Mouse (Mus musculus): ENCODE measurements around the gene Cdh13. TPM values are rescaled to one million over a fixed set of nuclear protein-coding genes. Genes with fewer than 3 reads are reported as not detected.

Gene Cdh13
- polyA plus RNA-seq, 1 experiment = 56.6 TPM

GRCm38 (mm10) chr8:118711631-118712030 is 428.1 kb downstream of the Cdh13 start:
- Histone ChIP-seq H3K36me3 (ENCODE audit: control insufficient read depth, insufficient read depth) (no peaks in the 10 kb centered on the region), H3ac (ENCODE audit: control insufficient read depth, insufficient read length) (no peak overlapping the region), H3K27me3 (ENCODE audit: control insufficient read depth, insufficient read depth, insufficient read length) (no peaks in the 10 kb centered on the region), H3K4me2 (ENCODE audit: low read depth) (no peak overlapping the region), H3K4me3 (no peak overlapping the region), H3K79me2 (ENCODE audit: control insufficient read depth, insufficient read depth) (no peaks in the 10 kb centered on the region)
- TF ChIP-seq POLR2AphosphoS2 (IDR thresholded peaks at IDR 0.05; ENCODE audit: insufficient read length, low read depth) = no peak

- H3K27me3 ChIP-seq (ENCODE audit: control insufficient read depth, insufficient read depth, insufficient read length) = no peaks in the 10 kb centered on the region
- no peak overlapping the region for H3K4me3 ChIP-seq
- no peaks in the 10 kb centered on the region for H3K79me2 ChIP-seq (ENCODE audit: control insufficient read depth, insufficient read depth)
- no peaks in the 10 kb centered on the region for H3K36me3 ChIP-seq (ENCODE audit: control insufficient read depth, insufficient read depth)
- no peak overlapping the region for H3K4me2 ChIP-seq (ENCODE audit: low read depth)
- no peak for TF ChIP-seq MYOG (IDR thresholded peaks at IDR 0.05; ENCODE audit: control insufficient read depth in 1 of 3, insufficient read depth in 1 of 3, insufficient read length in 2 of 3, low read depth in 2 of 3)
- TF ChIP-seq REST (IDR thresholded peaks at IDR 0.05; ENCODE audit: insufficient read depth, insufficient read length) = no peak
- TF ChIP-seq TCF12 (IDR thresholded peaks at IDR 0.05; ENCODE audit: insufficient read depth, poor library complexity, severe bottlenecking) = no peak
- TF ChIP-seq E2F4 (IDR thresholded peaks at IDR 0.05; ENCODE audit: insufficient read depth) = no peak
- no peak for TF ChIP-seq SRF (IDR thresholded peaks at IDR 0.05; ENCODE audit: control insufficient read depth, insufficient read length, low read depth)
- TF ChIP-seq POLR2A (IDR thresholded peaks at IDR 0.05; ENCODE audit: insufficient read length, low read depth) = no peak
- no peak for TF ChIP-seq USF1 (IDR thresholded peaks at IDR 0.05; ENCODE audit: low read depth)
- no peak for TF ChIP-seq CEBPB (IDR thresholded peaks at IDR 0.05; ENCODE audit: insufficient read depth, poor library complexity, severe bottlenecking)
- TF ChIP-seq POLR2AphosphoS2 (IDR thresholded peaks at IDR 0.05; ENCODE audit: insufficient read length, low read depth) = no peak
- TF ChIP-seq TCF3 (IDR thresholded peaks at IDR 0.05; ENCODE audit: insufficient read length, low read depth) = no peak
- TF ChIP-seq MAX (IDR thresholded peaks at IDR 0.05; ENCODE audit: low read depth) = no peak
- TF ChIP-seq MYOD1 (IDR thresholded peaks at IDR 0.05; ENCODE audit: control insufficient read depth in 1 of 3, insufficient read length in 2 of 3, low read depth in 2 of 3) = no peak
- H3ac ChIP-seq (ENCODE audit: control insufficient read depth, insufficient read length) = no peak overlapping the region
Measured at GRCm38 (mm10) chr8:118713111-118713510, 429.6 kb downstream of the Cdh13 start.

- Histone ChIP-seq H3K79me2 (ENCODE audit: control insufficient read depth, insufficient read depth) (no peaks in the 10 kb centered on the region), H3ac (ENCODE audit: control insufficient read depth, insufficient read length) (no peak overlapping the region), H3K36me3 (ENCODE audit: control insufficient read depth, insufficient read depth) (no peaks in the 10 kb centered on the region), H3K27me3 (ENCODE audit: control insufficient read depth, insufficient read depth, insufficient read length) (no peaks in the 10 kb centered on the region), H3K4me3 (no peak overlapping the region), H3K4me2 (ENCODE audit: low read depth) (no peak overlapping the region)
- TF ChIP-seq E2F4 (IDR thresholded peaks at IDR 0.05; ENCODE audit: insufficient read depth) (no peak), MYOG (IDR thresholded peaks at IDR 0.05; ENCODE audit: control insufficient read depth in 1 of 3, insufficient read depth in 1 of 3, insufficient read length in 2 of 3, low read depth in 2 of 3) (no peak), MYOD1 (IDR thresholded peaks at IDR 0.05; ENCODE audit: control insufficient read depth in 1 of 3, insufficient read length in 2 of 3, low read depth in 2 of 3) (no peak), POLR2A (IDR thresholded peaks at IDR 0.05; ENCODE audit: insufficient read length, low read depth) (no peak), CEBPB (IDR thresholded peaks at IDR 0.05; ENCODE audit: insufficient read depth, poor library complexity, severe bottlenecking) (no peak), POLR2AphosphoS2 (IDR thresholded peaks at IDR 0.05; ENCODE audit: insufficient read length, low read depth) (no peak), SRF (IDR thresholded peaks at IDR 0.05; ENCODE audit: control insufficient read depth, insufficient read length, low read depth) (no peak), MAX (IDR thresholded peaks at IDR 0.05; ENCODE audit: low read depth) (no peak), TCF12 (IDR thresholded peaks at IDR 0.05; ENCODE audit: insufficient read depth, poor library complexity, severe bottlenecking) (no peak), USF1 (IDR thresholded peaks at IDR 0.05; ENCODE audit: low read depth) (no peak), TCF3 (IDR thresholded peaks at IDR 0.05; ENCODE audit: insufficient read length, low read depth) (no peak), REST (IDR thresholded peaks at IDR 0.05; ENCODE audit: insufficient read depth, insufficient read length) (no peak)
Measured at GRCm38 (mm10) chr8:118713596-118713995, 430.1 kb downstream of the Cdh13 start.

GRCm38 (mm10) chr8:118722896-118723295 is 439.4 kb downstream of the Cdh13 start:
- H3K36me3 ChIP-seq (ENCODE audit: control insufficient read depth, insufficient read depth) = no peaks in the 10 kb centered on the region
- H3K4me2 ChIP-seq (ENCODE audit: low read depth) = no peak overlapping the region
- no peak overlapping the region for H3ac ChIP-seq (ENCODE audit: control insufficient read depth, insufficient read length)
- no peak overlapping the region for H3K4me3 ChIP-seq
- no peaks in the 10 kb centered on the region for H3K27me3 ChIP-seq (ENCODE audit: control insufficient read depth, insufficient read depth, insufficient read length)
- TF ChIP-seq USF1 (IDR thresholded peaks at IDR 0.05; ENCODE audit: low read depth) (no peak), TCF3 (IDR thresholded peaks at IDR 0.05; ENCODE audit: insufficient read length, low read depth) (no peak), E2F4 (IDR thresholded peaks at IDR 0.05; ENCODE audit: insufficient read depth) (no peak), SRF (IDR thresholded peaks at IDR 0.05; ENCODE audit: control insufficient read depth, insufficient read length, low read depth) (no peak), MYOD1 (IDR thresholded peaks at IDR 0.05; ENCODE audit: control insufficient read depth in 1 of 3, insufficient read length in 2 of 3, low read depth in 2 of 3) (no peak), CEBPB (IDR thresholded peaks at IDR 0.05; ENCODE audit: insufficient read depth, poor library complexity, severe bottlenecking) (no peak), MAX (IDR thresholded peaks at IDR 0.05; ENCODE audit: low read depth) (no peak), TCF12 (IDR thresholded peaks at IDR 0.05; ENCODE audit: insufficient read depth, poor library complexity, severe bottlenecking) (no peak), MYOG (IDR thresholded peaks at IDR 0.05; ENCODE audit: control insufficient read depth in 1 of 3, insufficient read depth in 1 of 3, insufficient read length in 2 of 3, low read depth in 2 of 3) (no peak)
- no peaks in the 10 kb centered on the region for H3K79me2 ChIP-seq (ENCODE audit: control insufficient read depth, insufficient read depth)

GRCm38 (mm10) chr8:118725651-118726050 is 442.1 kb downstream of the Cdh13 start:
- Histone ChIP-seq H3K4me3 (no peak overlapping the region), H3ac (ENCODE audit: control insufficient read depth, insufficient read length) (no peak overlapping the region), H3K36me3 (ENCODE audit: control insufficient read depth, insufficient read depth) (no peaks in the 10 kb centered on the region), H3K79me2 (ENCODE audit: control insufficient read depth, insufficient read depth) (no peaks in the 10 kb centered on the region), H3K27me3 (ENCODE audit: control insufficient read depth, insufficient read depth, insufficient read length) (no peaks in the 10 kb centered on the region), H3K4me2 (ENCODE audit: low read depth) (no peak overlapping the region)
- TF ChIP-seq CEBPB (IDR thresholded peaks at IDR 0.05; ENCODE audit: insufficient read depth, poor library complexity, severe bottlenecking) (no peak), MYOD1 (IDR thresholded peaks at IDR 0.05; ENCODE audit: control insufficient read depth in 1 of 3, insufficient read length in 2 of 3, low read depth in 2 of 3) (no peak), E2F4 (IDR thresholded peaks at IDR 0.05; ENCODE audit: insufficient read depth) (no peak), REST (IDR thresholded peaks at IDR 0.05; ENCODE audit: insufficient read depth, insufficient read length) (no peak), MAX (IDR thresholded peaks at IDR 0.05; ENCODE audit: low read depth) (no peak)

Measured in myocyte (in vitro differentiated cells).